Mouse (Mus musculus): ENCODE measurements around the gene Iqschfp.
"Not testable (repeated sequence)": the region's sequence is repeated elsewhere in the genome, so short reads cannot be mapped to it uniquely, and the experiment has no call there.

Gene Iqschfp

DNA sequence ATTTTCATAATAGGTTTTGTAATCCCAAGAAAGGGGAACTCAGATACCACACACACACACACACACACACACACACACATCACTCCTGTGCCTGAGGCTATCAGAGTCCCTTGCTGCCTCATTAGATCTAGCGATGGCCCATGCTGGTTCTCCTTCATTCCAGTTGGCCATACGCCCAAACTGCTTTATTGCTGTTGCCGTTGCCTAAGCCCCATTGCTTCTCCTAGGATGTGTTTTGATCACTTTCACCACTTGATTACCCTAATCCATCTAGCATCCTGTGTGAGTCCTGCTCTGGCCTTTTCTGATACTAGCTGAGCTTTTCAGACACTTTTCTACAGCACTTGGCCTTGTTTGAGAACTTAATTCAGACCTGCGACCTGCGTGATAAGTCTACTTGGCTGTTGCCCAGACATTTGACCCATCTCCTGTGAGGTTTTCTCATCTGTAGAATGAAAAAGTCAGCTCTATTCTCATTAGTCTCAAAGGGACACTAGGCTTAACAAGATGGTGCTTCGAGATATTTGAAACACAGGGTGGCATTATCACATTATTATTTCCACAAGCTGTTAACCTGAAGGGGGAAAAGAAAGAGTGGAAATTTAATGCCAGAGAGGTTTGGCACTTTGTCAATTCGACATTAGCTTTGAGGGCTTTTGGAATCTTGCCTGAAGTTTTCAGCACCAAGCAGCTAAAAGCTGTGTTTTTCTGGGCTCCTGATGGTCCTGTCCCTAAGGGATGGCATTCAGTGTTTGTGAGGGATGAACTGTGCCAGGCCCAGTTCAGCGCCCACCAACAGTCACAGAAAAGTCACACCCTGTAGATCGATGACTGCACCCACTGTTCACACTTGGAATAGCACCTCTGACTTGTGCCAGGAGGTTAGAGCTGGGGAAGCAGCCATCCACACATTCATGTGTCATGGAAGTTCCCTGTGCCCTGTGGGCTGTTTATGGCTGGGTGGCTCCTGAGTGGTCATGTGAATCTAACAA lies 179.7 kb downstream of the Iqschfp start:
- DNase-seq (ENCODE audit: low read depth, low spot score), result peak; percentile 9

DNA sequence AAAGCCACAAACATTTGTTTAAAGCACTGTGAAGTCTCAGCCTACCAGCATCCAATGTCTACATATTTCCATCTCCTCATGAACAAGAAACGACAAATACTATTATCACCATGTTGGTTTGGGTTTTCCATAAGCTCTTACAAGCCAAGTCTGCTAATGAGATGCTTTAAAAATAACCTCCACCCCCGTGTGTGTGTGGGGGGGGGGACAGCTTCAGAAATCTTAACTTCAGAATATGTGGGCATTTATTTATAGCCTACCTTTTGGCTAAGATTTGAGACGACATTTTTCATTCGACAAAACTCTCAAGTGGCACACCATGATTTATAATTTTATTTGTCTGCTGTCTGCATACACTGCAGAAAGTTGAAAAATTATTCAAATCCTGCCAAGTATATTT lies 185.4 kb downstream of the Iqschfp start:
- DNase-seq (ENCODE audit: low read depth, low spot score), result no peak

DNA sequence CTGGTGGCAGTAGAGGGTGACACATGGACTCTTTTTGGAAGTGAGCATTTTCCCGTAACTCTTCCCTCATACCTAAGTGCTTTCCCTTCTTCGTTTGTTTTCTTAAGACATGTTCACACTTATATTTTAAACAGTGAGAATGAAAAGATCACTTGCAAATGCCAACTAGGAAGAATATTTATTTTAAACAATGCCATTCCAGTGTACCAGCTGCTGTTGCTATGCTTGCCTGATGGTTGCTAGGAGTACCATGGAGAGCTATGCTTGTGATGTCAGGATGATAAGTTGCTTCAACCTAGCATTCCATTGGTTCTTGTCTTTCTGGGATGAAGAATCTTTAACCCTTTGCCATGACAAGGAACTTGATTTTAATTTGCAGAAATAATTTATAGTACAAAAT lies 193.0 kb downstream of the Iqschfp start:
- no peak for DNase-seq (ENCODE audit: low read depth, low spot score)

DNA sequence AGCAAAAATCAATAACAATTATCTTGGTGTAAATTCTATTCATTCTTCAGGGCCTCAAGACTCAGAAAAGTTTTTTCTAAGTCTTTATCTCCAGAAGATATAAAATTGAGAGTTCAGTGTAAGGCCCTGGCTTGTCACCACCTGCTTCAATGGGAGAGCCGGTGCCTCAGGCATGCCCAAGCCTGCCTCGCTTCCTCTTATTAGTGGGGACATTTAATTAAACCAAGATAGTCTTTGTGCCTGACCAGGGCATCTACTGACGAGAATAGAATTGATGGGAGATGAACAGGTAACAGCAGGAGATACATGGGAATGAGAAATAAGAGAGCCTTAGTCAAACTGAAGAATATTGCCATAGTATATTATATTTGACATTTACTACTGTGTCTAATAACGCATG lies 200.1 kb downstream of the Iqschfp start:
- DNase-seq (ENCODE audit: low read depth, low spot score), result no peak

DNA sequence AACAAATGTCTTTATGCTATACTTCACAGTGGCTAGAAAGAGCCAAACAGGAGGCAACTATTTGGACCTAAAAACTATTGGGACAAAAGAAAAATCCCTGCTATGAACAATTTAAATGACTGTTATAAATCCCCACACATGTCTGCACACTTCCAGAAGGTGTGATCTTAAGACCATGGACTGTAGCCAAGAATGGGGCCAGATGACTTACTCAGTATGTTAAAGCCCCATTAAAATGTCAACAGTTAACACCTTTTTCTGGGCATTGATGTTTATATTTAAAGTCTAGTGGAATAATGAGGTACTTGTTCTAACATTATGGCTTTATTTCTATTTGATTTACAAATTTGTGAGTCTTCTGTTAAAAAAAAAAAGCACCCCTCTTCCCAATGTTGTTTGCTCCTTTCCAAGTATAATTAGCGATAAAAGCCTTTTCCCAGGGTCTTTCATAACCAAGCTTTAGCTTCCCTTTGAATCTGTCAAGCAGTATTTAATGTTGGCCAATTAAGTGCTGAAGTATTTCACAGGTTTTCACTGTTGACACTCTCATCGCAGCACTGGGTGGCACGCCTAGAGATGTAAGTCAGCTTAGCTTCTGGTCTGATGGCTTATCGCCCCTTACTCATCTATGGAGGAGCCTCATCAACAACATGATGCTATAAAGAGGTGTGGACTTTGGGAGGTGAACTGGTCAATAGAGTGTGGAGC lies 204.8 kb downstream of the Iqschfp start:
- no peak for DNase-seq (ENCODE audit: low read depth, low spot score)

DNA sequence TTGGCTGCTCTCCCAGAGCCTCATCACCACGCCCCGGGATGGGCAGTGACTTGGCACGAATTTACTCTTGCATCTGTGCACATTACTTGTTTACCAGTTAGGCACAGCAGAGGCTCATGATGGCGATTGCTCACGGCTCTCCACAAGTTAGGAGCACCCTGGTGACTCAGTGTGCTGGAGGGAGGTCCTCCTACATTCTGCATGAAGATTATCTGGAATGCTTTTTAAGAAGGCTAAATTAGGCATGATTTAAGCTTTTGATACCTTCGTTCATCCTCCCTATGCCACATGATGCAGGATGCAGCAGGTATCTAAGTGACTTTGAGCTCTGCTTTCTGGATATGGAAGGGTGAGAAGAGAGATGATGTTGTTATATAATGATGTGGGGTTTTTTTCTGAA lies 207.5 kb downstream of the Iqschfp start:
- DNase-seq (ENCODE audit: low read depth, low spot score), result not testable (repeated sequence)

DNA sequence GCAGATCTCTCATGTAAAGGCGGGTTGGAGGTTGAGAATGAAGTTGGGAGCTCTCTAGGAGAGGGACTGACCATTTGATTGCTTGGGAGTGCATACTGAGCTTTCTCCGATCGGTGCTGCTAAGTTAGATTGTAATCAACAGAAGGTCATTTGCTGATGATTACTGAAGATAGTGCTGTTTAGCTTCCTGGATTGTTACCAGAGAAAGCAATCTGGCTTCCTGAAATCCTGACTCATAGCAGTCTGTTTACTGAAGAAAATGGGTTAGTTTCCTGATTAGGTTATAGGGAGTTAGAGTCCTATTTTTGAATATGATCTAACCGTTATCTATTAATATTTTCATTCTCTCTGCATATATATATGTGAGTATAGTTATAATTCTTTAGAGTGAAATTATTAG lies 209.3 kb downstream of the Iqschfp start:
- no peak for DNase-seq (ENCODE audit: low read depth, low spot score)

DNA sequence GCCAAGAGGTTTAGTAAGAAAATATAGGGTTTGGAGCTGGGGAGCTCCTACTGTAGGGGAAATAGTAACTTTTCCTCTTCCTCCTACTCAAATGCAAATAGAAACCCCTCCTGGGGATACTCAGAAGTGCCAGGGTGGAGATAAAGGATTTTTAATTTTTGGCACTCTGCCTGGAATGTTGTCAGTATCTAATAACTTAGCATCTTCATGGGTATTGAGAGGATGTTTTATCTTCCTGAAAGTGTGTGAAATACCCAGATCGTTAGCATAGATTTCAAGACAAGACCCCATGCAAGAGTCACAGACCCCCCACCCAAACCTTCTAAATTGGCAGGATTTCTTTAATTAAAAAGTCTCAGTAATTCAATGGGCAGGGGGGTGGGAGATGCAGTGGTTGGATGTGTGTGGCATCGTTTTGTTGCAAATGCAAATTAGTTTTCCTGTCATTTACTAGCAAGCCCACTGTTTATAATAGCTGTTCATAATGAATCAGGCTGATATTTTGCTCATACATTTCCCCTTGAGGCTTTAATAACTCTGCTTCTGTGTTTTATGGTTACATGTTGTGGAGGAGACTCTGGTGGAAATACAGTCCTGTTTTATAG lies 213.2 kb downstream of the Iqschfp start:
- DNase-seq (ENCODE audit: low read depth, low spot score), result no peak

DNA sequence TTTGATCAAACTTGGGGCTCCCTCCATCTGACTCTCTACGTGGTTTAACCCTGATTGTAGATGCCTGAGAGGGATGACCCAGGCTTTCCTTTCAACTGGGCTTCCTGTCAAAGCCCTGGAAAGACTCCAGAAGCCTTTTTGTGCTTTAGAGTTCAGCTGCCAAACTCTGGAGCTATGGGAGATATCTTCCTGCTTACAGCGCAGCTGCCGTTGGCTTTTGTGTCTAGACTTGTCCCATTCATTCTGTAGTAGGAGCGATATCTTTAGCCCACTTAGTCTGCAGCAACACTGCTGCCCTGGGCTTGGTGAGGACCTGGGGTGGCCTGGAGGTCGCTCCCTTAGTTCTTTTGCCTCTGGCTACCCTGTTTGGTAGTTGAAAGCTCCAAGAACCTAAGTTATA lies 229.3 kb downstream of the Iqschfp start:
- DNase-seq (ENCODE audit: low read depth, low spot score), result no peak

DNA sequence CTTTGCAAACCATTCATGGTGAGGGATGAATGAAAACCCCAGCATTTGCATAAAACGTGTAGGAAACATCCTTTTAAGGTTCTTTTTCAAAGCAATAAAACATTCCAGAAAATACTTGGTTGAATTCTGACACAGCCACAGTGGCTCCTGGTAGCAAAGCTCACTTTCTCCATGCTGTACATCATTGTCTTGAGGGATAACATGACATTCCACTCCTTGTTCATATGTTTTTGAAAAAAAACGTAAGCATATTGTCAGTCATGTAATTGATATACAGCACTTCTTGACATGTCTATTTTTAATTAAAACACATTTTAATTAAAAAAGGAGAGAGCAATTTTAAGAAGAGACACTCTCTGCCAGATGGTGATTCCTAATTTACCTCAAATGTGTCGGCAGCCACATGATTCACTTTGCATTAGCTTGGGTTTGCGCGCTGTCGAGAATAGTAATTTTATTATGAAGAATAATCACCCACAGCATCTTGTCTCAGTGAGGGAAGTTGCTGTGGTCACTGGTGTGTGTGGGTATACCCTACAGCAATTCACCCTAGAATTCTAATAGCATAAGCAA lies 234.3 kb downstream of the Iqschfp start:
- no peak for DNase-seq (ENCODE audit: low read depth, low spot score)

DNA sequence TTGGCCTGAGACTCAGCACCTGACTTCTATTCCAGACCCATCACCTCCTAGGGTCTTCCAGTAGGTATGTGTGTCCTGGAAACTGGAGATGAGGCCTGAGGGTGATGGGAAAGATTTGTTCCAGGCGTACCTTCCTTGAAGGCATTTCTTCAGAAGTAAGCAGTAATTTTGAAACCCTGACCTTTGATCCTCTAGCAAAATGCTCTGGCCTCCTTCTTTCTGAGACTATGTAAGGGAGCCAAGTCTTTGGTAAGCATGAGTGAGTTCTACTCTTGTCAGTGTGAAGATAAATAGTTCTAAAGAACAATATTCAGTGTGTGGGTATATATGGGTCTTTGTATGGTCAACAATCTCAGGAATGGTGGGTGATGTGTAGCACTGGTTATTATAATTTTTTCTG lies 238.4 kb downstream of the Iqschfp start:
- DNase-seq (ENCODE audit: low read depth, low spot score), result no peak

DNA sequence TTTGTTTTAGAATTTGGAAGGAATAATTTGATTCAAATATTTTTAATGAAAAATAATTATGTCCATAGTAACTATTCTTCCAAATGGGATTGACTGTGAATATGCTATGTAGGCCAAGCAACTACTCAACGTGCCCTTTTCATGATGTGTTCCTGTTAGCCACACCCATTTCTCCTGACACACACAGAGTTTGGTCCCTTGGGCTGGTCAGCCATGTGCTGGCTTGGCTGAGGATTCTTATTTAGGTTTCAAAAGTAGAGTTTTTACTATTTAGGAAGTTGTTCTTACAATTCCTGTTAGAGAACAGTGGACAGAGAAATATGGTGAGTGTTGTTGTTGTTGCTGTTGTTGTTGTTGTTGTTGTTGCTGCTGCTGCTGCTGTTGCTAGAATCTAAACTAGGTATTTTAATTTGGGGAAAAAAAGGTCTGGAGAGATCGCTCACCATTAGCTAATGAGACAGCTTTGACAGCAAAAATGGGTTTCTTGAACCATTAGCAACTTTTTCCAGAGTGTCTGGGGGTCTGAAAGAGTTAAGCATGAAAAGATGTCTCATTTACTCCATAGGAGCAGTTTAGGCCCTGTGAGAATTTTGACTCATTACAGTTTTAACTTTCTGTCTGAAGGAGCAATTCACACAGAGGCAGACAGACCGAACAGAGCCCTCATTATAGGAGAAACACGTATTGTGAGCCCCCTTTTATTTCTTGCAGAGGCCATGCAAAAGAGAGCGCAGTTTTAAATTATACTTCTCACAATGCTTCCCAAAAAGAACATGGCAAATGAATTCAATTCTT lies 247.0 kb downstream of the Iqschfp start:
- no peak for DNase-seq (ENCODE audit: low read depth, low spot score)

DNA sequence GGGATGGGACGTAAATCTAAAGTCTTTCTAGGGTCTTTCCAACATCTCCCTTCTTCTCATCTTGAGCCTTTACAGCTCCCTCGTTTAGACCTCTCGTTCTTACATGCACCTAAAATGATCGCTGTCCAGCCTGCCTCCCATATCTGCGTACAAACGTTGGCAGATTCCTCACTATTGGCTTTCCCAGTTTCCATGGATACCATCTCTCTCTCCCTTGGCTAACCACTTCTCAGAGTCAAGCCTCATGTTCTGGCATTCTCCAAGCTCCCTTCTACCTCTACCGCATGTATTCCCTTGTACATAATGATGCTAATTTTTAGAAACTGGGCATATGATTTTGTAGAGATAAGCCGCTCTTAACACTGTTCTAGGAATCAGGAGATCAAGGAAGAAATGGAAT lies 258.7 kb downstream of the Iqschfp start:
- DNase-seq (ENCODE audit: low read depth, low spot score), result no peak

DNA sequence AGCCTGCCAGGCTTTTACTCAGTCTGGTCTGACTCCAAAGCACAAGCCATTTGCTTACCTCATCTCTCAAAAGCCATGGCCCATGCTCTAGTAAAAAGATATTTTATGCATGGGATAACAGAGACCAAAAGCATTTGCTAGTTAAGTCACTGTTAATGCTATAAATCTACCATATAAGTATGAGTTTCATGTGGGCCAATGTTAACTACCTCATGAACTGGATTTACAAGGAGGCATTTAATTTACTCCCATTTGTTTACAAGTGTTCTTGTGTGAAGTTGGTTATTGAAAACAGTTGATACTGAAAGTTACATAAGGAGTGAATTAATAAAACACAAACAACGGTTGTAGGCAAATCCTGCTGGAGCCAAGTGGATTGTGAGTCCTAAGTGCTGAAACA lies 268.1 kb downstream of the Iqschfp start:
- DNase-seq (ENCODE audit: low read depth, low spot score), result no peak

DNA sequence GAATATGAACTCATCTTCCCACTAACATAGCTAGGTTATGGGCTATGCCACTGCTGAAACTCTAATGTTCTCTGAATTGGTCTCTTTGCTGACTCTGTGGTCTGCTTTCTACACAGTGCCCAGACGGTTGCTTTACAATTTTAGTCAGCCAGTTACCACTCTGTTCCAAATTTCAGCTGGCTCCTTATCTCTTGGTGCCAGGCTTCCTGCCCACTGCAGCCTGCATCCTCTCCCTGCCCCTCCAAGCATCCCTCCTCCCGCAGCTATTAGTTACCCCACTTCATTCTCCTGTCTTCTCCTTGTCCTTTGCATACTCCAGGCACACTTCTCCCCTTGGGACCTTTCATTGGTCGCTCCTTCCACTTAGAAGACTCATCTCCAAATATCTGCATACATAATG lies 268.7 kb downstream of the Iqschfp start:
- DNase-seq (ENCODE audit: low read depth, low spot score), result no peak

DNA sequence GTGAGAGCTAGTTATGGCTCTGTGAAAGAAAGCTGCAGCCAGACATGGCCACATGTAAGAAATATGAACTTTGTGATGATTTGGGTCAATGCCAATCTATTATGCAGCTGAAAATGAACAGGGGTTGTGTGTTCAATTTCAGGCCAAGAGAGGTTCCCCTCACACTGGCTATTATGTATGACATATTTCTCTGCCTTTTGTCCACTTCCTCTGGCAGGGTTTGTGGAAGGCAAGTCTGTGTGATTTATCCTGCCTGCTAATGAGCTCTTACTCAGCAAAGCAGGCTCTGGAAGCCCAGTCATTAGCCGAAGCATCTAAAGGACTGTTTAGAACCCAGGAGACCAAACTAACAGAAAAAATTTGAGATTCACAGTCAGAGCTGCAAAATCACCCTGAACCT lies 286.2 kb downstream of the Iqschfp start:
- DNase-seq (ENCODE audit: low read depth, low spot score), result no peak

DNA sequence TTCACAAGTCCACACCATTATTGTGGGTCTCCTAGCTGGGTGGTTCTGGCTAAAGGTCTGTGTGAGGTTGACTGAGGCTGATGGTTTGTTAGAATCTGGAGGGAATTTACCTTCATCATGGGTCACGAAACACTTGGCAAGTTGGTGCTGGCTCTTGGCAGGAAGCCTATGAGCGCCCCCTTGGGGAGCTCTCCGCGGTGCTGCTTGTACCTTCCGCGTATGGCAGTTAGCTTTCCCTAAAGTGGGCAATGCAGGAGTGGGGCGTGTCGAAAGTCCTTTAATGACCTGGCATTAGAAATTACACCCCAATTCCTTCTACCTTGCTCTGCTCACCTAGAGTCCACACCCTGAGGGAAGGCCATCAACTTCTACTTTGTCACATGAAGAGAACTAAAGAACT lies 295.4 kb downstream of the Iqschfp start:
- no peak for DNase-seq (ENCODE audit: low read depth, low spot score)

DNA sequence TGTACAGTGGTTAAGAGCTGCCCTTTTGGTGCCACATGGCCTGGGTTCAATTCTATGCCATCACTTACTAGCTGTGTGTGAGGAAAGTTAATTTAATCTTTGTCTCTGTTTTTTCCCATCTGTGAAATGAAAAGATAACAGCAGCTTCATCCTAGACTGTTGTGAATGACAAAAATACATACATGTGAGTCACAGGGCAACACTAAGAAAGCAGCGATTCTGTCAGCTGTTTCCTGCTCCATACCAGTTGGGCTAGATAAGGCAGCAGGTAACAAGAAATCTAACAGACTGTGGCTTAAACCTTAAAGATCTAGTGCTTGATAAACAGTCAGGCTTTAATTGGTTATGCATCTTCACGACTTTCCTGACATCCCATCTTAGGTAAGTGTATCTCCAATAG lies 297.1 kb downstream of the Iqschfp start:
- no peak for DNase-seq (ENCODE audit: low read depth, low spot score)

DNA sequence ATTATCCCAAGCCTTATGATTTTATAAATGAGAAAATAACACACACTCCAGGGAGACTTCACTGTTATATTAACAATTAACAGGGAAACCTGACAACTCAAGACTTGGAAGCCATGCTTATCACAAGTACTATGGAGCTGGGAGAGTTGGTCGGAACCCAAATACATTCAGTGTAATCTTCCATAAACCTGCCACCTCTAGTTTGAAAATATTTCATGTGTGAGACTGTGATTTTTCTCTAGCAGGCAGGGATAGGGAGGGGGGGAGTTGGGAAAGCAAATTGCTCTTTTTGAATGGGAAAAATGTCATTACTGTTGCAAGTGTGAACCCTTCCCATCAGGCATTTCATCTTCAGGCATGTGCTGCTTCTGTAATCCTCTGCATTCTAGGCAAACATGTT lies 304.9 kb downstream of the Iqschfp start:
- DNase-seq (ENCODE audit: low read depth, low spot score), result no peak

DNA sequence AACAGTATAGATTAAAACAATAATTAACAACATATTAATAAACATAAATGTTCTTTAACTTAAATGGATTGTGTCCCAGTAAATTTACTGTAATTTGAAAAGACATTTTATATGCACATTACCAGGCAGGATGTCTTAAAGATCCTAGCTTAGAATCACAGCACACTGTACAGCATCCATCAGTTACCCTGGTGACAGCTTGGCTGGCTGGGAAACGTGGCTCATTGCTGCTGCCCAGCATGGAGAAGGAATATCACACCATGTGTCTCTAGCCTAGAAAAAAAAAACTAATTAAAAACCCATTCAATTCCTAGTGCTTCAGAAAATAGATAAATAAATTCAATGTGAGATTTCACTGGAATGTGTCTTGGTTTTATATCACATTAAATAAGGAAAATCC lies 309.2 kb downstream of the Iqschfp start:
- DNase-seq (ENCODE audit: low read depth, low spot score), result no peak

DNA sequence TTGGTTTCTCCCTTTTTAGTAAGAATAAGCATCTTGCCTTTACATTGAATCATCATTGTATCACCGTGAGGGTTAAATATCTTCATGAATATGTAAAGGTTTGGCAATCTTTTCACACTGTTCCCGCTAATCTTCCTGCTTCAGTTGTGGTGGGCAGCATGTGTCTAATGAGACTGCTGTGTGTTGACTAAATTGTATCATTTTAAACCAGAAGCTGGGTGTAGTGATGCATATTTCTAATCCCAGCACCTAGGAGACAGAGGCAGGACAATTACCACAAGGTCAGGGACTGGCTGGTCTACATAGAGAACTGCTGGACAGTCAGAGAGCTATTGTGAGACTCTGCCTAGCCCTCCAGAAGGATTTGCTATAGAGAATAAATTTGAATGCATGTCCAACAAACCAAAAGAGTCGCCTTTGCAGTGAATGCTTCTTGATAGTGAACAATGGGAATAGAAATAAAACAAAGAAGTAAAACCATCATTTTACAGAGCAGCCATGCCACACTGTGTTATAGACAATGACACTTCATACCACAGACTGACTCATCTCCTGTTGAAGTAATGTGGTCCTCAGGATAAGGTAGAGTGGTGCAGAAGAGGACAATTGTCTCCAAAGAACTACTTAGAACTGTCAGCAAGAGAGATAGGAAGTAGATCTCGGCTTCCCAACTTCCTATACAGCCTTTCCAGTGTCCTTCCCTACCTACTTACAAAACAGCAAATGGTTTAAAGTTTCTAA lies 310.3 kb downstream of the Iqschfp start:
- DNase-seq (ENCODE audit: low read depth, low spot score), result no peak

Measured in 3T3-L1 (cell line).